Mouse (Mus musculus) limb, embryonic 12.5 days (tissue): ENCODE results near the gene Rnd1. TPM values are rescaled to one million over a fixed set of nuclear protein-coding genes. Genes with fewer than 3 reads are reported as not detected.
A peak's percentile ranks its signal among the peaks of the same experiment; 100 is the strongest.

Experiments
- ATAC-seq: fragments of 200-750 bp; cut with Nextera tagmentation; 2 replicates; pipeline ENCODE4 v1.8.0; 2017; ENCODE audit warnings: low read depth, moderate TSS enrichment; ENCODE audit not compliant: insufficient number of reproducible peaks, insufficient read depth, low FRiP score, low TSS enrichment
- H3K27ac ChIP-seq: fragments of 300-500 bp; sonication (generic); 2 replicates; pipeline ENCODE4 v1.5.1; 2016; ENCODE audit warnings: mild to moderate bottlenecking, moderate library complexity
- H3K27me3 ChIP-seq: fragments of 300-500 bp; sonication (generic); 2 replicates; pipeline ENCODE4 v1.6.1; 2016; ENCODE audit warnings: mild to moderate bottlenecking, moderate library complexity
- H3K36me3 ChIP-seq: fragments of 300-500 bp; sonication (generic); 2 replicates; pipeline ENCODE4 v1.6.1; 2016; ENCODE audit warnings: mild to moderate bottlenecking, moderate library complexity
- H3K4me1 ChIP-seq: fragments of 300-500 bp; sonication (generic); replicated peaks from 2 replicates; pipeline ENCODE4 v1.6.1; 2016
- H3K4me2 ChIP-seq: fragments of 300-500 bp; sonication (generic); 2 replicates; pipeline ENCODE4 v1.6.1; 2016; ENCODE audit warnings: mild to moderate bottlenecking, moderate library complexity
- H3K4me3 ChIP-seq: fragments of 300-500 bp; sonication (generic); replicated peaks from 2 replicates; pipeline ENCODE4 v1.5.1; 2016; ENCODE audit warnings: mild to moderate bottlenecking
- H3K9ac ChIP-seq: fragments of 300-500 bp; sonication (generic); replicated peaks from 2 replicates; pipeline ENCODE4 v1.6.1; 2016; ENCODE audit warnings: mild to moderate bottlenecking, moderate library complexity
- H3K9me3 ChIP-seq: fragments of 300-500 bp; sonication (generic); 2 replicates; pipeline ENCODE4 v1.6.1; 2016; ENCODE audit warnings: mild to moderate bottlenecking, moderate library complexity
- WGBS: fragments of 180-500 bp; shearing (Covaris S2); methylation state at CpG from one replicate; pipeline ENCODE4 v1.1.7; 2016; 5-methylcytosine and 5-hydroxymethylcytosine counted together
- polyA plus RNA-seq: library from polyadenylated mRNA; unstranded; fragments of >200 nt; fragmentation: Nextera tagmentation; extraction: Ambion mirVana; gene quantifications from 2 replicates; pipeline ENCODE4 v1.2.1, GENCODE M21; 2016

The Rnd1 gene
- polyA plus RNA-seq, 1 experiment from 2014 or later = 0.24 TPM

DNA sequence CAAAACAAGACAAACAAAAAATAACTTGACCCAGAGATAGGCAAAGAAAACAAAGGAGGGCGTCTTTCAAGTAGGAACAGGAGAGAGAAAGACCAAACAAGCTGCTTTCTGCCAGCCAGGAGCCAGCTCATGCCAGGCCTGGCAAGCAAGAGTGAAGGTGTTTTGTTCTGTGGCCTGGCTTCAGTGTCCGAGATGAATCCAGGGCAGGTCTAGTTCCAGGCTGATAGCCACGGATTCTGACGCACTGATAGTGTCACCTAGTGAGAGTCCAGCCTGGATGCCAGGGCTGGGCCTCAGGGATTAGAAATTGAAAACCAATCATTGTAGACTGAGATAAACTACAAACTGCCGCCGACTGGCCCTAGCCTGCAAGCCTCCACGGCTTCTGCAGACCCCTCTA, 716 bp upstream of the Rnd1 start:
- Histone ChIP-seq H3K4me1 (peaks cover 18% of the 10 kb centered on the region), H3K4me2 (no peak overlapping the region), H3K27me3 (peaks cover 78% of the 10 kb centered on the region), H3K4me3 (no peak overlapping the region), H3K36me3 (no peaks in the 10 kb centered on the region), H3K9ac (no peak overlapping the region), H3K9me3 (no peaks in the 10 kb centered on the region), H3K27ac (no peak overlapping the region)
- ATAC-seq = no peak
- WGBS = 77% methylated on average over 7 of the region's 7 CpGs

DNA sequence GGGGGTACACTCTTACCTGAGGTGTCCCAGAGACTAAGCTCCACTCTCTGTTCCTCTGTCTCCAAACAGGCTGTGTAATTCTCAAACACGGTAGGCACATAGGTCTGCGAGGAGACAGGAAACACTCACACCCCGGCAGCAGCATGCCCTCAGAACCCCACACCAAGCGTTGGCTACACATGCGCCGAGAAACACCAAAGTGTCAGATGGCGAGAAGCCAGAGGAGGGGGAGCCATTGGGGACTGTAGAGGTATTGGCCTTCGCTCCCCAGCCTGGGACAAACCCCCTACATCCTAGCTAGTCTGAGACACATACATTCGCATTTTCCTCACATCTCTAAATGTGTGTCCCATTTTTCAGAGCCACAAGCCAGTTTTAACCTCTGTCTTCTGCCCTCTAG, 790 bp downstream of the Rnd1 start:
- peaks cover 81% of the 10 kb centered on the region for H3K27me3 ChIP-seq
- H3K9ac ChIP-seq = no peak overlapping the region; the same call in 1 of the 2 replicates
- no peaks in the 10 kb centered on the region for H3K36me3 ChIP-seq
- 2% methylated on average over 9 of the region's 9 CpGs for WGBS
- peaks cover 18% of the 10 kb centered on the region for H3K4me1 ChIP-seq
- H3K4me3 ChIP-seq = peak overlapping the region; percentile 39
- H3K9me3 ChIP-seq = no peaks in the 10 kb centered on the region
- H3K27ac ChIP-seq = no peak overlapping the region
- no peak for ATAC-seq
- peak overlapping the region; percentile 76 for H3K4me2 ChIP-seq

DNA sequence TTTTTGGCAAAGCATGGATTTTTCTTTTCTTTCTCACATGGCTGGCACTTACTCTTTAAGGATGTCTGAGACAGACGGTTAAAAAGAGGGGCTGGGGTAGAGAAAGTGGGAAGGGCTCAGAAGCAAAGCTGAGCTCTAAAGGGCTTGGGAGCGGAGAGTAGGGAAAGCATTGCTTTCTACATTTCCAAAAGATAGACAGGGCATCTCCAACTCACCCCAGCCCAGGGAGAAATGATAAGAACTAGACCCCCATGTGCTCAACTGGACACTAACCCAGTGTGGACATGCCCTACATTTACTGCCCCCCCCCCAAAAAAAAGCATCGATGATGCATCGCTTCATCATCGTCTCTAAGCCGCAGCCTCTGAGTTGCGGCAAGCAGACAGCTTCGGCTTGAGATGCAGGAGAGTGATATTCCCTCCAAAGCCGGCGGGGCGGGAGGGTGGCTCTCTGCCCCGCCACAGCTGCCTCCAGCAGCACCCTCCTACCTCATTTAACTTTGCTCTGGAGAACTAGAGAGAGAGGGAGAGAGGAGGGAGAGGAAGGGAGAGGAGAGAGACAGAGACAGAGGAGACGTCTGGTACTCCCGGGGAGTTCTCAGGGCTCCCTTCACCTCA, 1.5 kb downstream of the Rnd1 start:
- Histone ChIP-seq H3K36me3 (no peaks in the 10 kb centered on the region), H3K4me3 (0 out of 2 replicates have a peak overlapping the region, but pooled peaks have one; percentile 12), H3K4me2 (peak overlapping the region; percentile 22), H3K9me3 (no peaks in the 10 kb centered on the region), H3K4me1 (peaks cover 18% of the 10 kb centered on the region), H3K9ac (no peak overlapping the region), H3K27ac (no peak overlapping the region), H3K27me3 (peaks cover 75% of the 10 kb centered on the region)
- 6% methylated on average over 14 of the region's 14 CpGs for WGBS
- no peak for ATAC-seq

DNA sequence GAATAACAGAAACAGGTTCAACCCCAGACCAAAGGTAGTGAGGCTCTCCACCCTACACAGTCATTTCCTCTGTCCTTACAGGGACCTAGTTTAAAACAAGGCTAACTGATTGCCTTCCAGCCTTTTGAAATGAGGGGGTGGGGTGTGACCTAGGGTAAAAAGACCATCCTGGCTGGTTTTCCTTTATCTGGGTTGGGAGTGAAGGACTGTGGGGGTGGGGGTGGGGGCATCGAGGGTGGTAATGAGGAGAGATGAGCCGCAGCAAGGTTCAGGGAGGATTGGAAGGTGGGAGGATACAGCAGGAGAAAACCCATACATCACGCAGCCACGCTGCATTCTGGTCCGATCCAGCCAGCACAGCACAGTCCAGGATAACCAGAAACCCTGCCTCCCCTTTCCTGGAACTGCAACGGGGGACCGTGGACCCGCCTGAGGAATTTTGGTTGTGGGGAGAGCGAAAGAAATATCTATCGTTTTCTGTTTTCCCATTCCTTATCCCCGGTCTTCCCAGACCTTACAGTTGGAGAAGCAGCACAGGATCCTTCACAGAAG, 2.2 kb downstream of the Rnd1 start:
- 0 out of 2 replicates have a peak overlapping the region, but pooled peaks have one; percentile 1 for H3K4me3 ChIP-seq
- ATAC-seq = no peak
- 27% methylated on average over 11 of the region's 11 CpGs for WGBS
- peaks cover 18% of the 10 kb centered on the region for H3K4me1 ChIP-seq
- no peaks in the 10 kb centered on the region for H3K9me3 ChIP-seq
- no peak overlapping the region for H3K9ac ChIP-seq
- peaks cover 80% of the 10 kb centered on the region for H3K27me3 ChIP-seq
- H3K27ac ChIP-seq = no peak overlapping the region
- no peak overlapping the region for H3K4me2 ChIP-seq
- H3K36me3 ChIP-seq = no peaks in the 10 kb centered on the region

DNA sequence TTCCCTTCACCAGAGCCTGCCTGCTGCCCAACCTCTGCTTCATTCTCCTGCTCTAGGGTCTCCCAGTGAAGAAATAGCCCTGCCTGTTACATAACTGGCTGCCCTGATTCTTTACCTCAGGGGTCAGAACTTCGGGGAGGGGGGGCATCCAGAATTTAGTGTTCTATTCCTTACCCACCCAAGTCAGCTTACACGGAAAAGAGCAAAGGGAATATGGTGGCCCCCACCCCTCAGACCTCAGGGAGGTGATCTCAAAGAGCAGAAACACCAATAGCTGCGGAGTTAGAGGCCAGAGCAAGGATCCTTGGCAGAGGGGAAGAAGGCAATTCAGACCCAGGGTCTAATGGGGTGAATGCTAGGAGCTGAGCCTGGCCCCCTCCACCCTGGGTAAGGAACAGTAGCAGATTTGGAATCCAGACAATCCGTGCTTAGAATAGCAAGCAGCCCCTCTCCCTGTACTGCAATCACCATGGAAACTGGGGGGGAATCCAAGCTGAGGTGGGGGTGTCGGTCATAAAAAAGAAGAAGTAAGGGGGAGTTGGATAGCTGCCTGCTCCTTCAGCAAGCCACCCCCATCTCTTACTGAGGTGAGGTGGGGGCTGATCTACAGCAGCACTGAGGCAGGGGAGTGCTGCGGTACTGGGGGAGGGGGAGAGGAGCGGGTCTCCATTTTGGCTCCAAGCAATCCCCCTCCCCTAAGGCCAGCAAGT, 2.8 kb downstream of the Rnd1 start:
- H3K27me3 ChIP-seq = peaks cover 75% of the 10 kb centered on the region
- H3K36me3 ChIP-seq = no peaks in the 10 kb centered on the region
- 29% methylated on average over 7 of the region's 7 CpGs for WGBS
- H3K4me1 ChIP-seq = peaks cover 18% of the 10 kb centered on the region
- H3K9me3 ChIP-seq = no peaks in the 10 kb centered on the region
- ATAC-seq = no peak
- H3K4me2 ChIP-seq = no peak overlapping the region
- no peak overlapping the region for H3K27ac ChIP-seq
- no peak overlapping the region for H3K4me3 ChIP-seq
- no peak overlapping the region for H3K9ac ChIP-seq

DNA sequence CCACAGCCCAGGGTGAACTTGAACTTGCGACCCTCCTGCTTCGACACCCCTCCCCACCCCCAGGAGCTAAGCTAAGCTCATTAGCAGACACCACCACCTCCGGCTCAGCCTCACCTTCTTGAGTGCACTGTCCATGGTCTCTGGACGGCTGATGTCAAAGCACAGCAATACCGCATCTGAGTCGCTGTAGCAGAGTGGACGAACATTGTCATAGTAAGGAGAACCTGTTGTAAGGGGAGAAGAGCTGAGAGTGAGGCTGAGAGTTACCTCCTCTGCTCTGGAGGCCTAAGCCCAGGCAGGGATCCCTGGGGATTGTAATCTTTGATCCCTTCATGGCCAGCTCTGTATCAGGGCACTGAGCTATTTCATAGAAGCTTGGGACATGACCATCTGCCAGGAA, 3.5 kb downstream of the Rnd1 start:
- no peak overlapping the region for H3K9ac ChIP-seq
- H3K4me2 ChIP-seq = no peak overlapping the region
- no peak overlapping the region for H3K27ac ChIP-seq
- no peaks in the 10 kb centered on the region for H3K9me3 ChIP-seq
- 78% methylated on average over 7 of the region's 7 CpGs for WGBS
- H3K4me3 ChIP-seq = no peak overlapping the region
- H3K36me3 ChIP-seq = no peaks in the 10 kb centered on the region
- peaks cover 18% of the 10 kb centered on the region for H3K4me1 ChIP-seq
- ATAC-seq = no peak
- H3K27me3 ChIP-seq = peaks cover 68% of the 10 kb centered on the region

DNA sequence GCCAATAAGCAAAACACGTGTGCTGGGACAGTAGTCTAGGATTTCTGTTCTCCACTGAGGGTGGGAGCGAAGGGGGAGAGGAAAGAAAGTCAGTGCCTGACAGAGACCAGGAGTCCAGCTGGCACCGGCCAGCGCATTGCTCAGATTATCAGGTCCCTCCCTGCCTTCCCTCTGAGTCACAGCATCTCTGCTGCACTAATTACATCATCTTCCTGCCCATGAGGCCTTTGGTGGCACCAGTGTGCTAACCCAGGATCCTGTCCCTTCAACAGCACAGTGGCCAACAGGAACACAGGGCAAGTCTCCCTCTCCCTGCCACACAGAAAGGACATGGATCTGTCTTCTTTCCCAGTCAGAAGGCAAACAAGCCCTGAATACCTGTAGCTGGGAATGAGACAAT, 4.7 kb downstream of the Rnd1 start:
- H3K4me3 ChIP-seq = no peak overlapping the region
- WGBS = 72% methylated on average over 4 of the region's 4 CpGs
- H3K4me1 ChIP-seq = peaks cover 18% of the 10 kb centered on the region
- ATAC-seq = no peak
- no peak overlapping the region for H3K4me2 ChIP-seq
- H3K9me3 ChIP-seq = no peaks in the 10 kb centered on the region
- no peaks in the 10 kb centered on the region for H3K36me3 ChIP-seq
- no peak overlapping the region for H3K27ac ChIP-seq
- no peak overlapping the region for H3K9ac ChIP-seq
- H3K27me3 ChIP-seq = peaks cover 56% of the 10 kb centered on the region

DNA sequence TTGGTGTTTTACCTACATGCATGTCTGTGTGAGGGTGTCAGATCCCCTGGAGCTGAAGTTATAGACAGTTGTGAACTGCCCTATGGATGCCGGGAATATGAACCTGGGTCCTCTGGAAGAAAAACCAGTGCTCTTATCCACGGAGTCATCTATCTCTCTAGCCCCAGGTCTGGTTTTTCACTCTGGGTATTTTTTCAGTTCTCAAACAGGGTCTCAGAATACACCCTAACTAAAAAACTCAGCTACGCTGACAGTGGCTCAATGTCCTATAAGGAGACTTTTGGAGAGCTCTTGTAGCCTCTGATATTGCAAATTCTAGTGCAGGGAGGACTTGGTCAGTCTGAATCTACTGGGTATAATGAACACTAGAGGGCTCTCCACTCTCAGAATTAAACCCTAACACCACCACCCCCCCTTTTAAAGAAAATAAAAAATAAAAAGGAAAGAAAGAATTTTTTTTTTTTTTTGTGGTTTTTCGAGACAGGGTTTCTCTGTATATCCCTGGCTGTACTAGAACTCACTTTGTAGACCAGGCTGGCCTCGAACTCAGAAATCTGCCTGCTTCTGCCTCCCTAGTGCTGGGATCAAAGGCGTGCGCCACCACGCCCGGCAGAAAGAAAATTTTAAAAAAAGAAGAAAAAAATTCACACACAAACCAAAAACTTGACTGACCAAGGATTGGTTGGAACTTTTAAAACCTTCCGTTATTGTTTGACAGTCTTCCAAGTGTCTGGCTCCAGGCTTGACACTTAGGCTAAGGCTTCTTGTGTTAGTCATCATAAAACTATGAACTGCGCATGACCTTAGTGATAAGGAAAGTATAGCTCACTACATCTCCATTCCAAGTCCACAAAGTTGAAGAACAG, 13.0 kb downstream of the Rnd1 start:
- no peak for ATAC-seq
- no peaks in the 10 kb centered on the region for H3K9me3 ChIP-seq
- peaks cover 11% of the 10 kb centered on the region for H3K4me1 ChIP-seq
- H3K4me3 ChIP-seq = no peak overlapping the region
- H3K36me3 ChIP-seq = peaks cover 10% of the 10 kb centered on the region
- no peak overlapping the region for H3K27ac ChIP-seq
- no peak overlapping the region for H3K4me2 ChIP-seq
- WGBS = 79% methylated on average over 11 of the region's 11 CpGs
- no peaks in the 10 kb centered on the region for H3K27me3 ChIP-seq
- H3K9ac ChIP-seq = no peak overlapping the region

DNA sequence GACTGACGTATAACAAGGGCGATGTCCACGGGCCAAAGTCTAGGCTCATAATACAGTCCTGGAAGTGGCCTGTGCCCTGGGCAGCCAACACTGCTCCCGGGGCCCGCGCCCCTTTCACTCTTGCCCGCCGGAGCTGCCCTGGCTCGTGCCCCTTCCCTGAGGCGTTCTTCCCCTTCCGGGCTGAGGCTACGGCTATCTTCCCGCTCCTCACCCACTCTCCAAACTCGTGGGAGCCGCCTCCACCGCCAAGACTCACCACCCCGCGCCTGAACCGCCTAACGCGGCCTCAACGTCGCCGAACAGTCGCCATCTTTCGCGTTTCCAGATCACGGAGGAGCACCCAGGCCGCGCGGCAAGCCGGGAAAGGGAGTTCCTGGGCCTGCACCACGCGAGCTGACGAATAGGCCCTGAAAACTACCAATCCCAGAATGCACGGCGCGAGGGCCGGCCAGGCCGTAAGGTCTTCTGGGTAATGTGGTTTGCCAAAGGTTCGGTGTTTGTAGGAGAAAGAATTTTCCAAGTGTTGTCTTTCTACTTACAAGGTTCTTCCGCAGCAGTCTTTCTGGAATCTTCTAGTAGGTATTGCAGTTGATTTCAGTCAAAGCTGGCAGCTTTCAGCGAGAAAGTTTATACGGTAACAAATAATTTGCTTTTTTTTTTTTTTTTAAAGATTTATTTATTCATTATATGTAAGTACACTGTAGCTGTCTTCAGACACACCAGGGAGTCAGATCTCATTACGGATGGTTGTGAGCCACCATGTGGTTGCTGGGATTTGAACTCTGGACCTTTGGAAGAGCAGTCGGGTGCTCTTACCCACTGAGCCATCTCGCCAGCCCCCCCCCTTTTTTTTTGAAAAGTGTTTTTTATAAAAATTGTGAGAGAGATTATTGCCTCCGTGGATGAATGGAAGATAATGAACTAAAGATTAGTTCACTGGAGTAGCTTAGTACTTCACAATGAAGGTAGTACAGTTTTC, 14.4 kb downstream of the Rnd1 start, which contains the start of gene Ddx23:
Gene Ddx23 (minus strand): TSS at position 328 of the 979 bp plus-strand sequence.
- Histone ChIP-seq H3K27me3 (no peaks in the 10 kb centered on the region), H3K27ac (peak within 1 kb of the TSS; percentile 89), H3K9ac (peak within 1 kb of the TSS; percentile 82), H3K4me3 (peak within 1 kb of the TSS; percentile 68), H3K36me3 (peaks cover 24% of the 10 kb centered on the region), H3K4me1 (peaks cover 11% of the 10 kb centered on the region), H3K9me3 (no peaks in the 10 kb centered on the region), H3K4me2 (peak within 1 kb of the TSS; percentile 77)
- WGBS = 5% methylated on average over 48 of the region's 48 CpGs
- ATAC-seq = peak; percentile 97

DNA sequence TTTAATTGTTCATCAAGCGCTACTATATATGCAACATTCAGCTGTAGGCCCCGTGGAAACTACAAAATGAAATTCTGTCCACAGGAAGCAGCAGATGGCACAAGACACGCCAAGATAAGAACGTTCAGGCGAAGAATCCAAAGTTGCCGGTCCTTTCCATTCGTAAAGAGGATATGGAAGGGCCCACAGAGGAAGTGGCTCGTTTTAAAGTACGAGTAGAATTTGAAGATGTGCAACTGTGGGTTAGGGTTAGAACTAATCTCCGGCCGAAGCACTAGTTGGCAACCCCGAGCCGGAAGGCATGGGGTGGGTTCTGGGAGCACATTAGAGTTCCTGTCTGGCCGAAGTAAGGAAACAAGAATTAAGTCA, 15.1 kb downstream of the Rnd1 start:
- no peaks in the 10 kb centered on the region for H3K9me3 ChIP-seq
- peak overlapping the region; percentile 82 for H3K9ac ChIP-seq
- H3K4me1 ChIP-seq = peaks cover 11% of the 10 kb centered on the region
- H3K27me3 ChIP-seq = no peaks in the 10 kb centered on the region
- H3K27ac ChIP-seq = peak overlapping the region; percentile 89
- H3K4me2 ChIP-seq = peak overlapping the region; percentile 77
- no peak for ATAC-seq
- 1% methylated on average over 14 of the region's 14 CpGs for WGBS
- peak overlapping the region; percentile 68 for H3K4me3 ChIP-seq
- peaks cover 31% of the 10 kb centered on the region for H3K36me3 ChIP-seq
